Mouse (Mus musculus) heart, postnatal 14 days (tissue): Measurements from ENCODE around the gene Myo1d. TPM values are rescaled to one million over a fixed set of nuclear protein-coding genes. Genes with fewer than 3 reads are reported as not detected.

Source experiments
- DNase-seq, 2 experiments: peaks; one replicate each; pipeline ENCODE4 v3.0.0; 2021 to 2022
- intact Hi-C: fragments of 180-260 bp; cut with DNase I; formaldehyde crosslinking; loops from one replicate; pipeline ENCODE4 v1.15.1; 2025
- total RNA-seq, 2 experiments: library from RNA; stranded (reverse); gene quantifications; 2 replicates each; pipeline ENCODE4 v1.2.3; 2021

Gene Myo1d
- total RNA-seq, 2 experiments from 2014 or later = 13.0 to 14.6 TPM

- intact Hi-C loops = loop anchor here (5.0 kb wide), 1 partner anchor 88 kb away; the partner anchor contains the start of gene Cdk5r1
- peak in 1 of 2 experiments; percentile 36 for DNase-seq
Measured at GRCm38 (mm10) chr11:80564975-80565965, 214.6 kb downstream of the Myo1d start.

- DNase-seq = peak in 1 of 2 experiments; percentile 18
- intact Hi-C loops = loop anchor here (5.0 kb wide), 1 partner anchor 85 kb away; the partner anchor contains the start of gene Cdk5r1
Measured at GRCm38 (mm10) chr11:80562479-80562878, 217.3 kb downstream of the Myo1d start.

- intact Hi-C loops = loop anchor here (5.0 kb wide), 1 partner anchor 83 kb away; the partner anchor contains the start of gene Cdk5r1
- DNase-seq = no peak
Measured at GRCm38 (mm10) chr11:80560770-80561169, 219.1 kb downstream of the Myo1d start.

- intact Hi-C loops = no loop called here
- no peak for DNase-seq
Measured at GRCm38 (mm10) chr11:80555416-80555815, 224.4 kb downstream of the Myo1d start.

- intact Hi-C loops = no loop called here
- no peak for DNase-seq
Measured at GRCm38 (mm10) chr11:80553046-80553445, 226.8 kb downstream of the Myo1d start.

GRCm38 (mm10) chr11:80551634-80552033 is 228.2 kb downstream of the Myo1d start:
- no peak for DNase-seq
- intact Hi-C loops = no loop called here

GRCm38 (mm10) chr11:80550264-80550663 is 229.6 kb downstream of the Myo1d start:
- intact Hi-C loops = no loop called here
- DNase-seq = no peak

GRCm38 (mm10) chr11:80549854-80550253 is 230.0 kb downstream of the Myo1d start:
- no peak for DNase-seq
- intact Hi-C loops = no loop called here

- DNase-seq = no peak
- intact Hi-C loops = no loop called here
Measured at GRCm38 (mm10) chr11:80546233-80546632, 233.6 kb downstream of the Myo1d start.

GRCm38 (mm10) chr11:80539056-80539455 is 240.8 kb downstream of the Myo1d start:
- DNase-seq = no peak
- intact Hi-C loops = no loop called here

- DNase-seq = no peak
- intact Hi-C loops = no loop called here
Measured at GRCm38 (mm10) chr11:80532966-80533365, 246.9 kb downstream of the Myo1d start.

GRCm38 (mm10) chr11:80529149-80529548 is 250.7 kb downstream of the Myo1d start:
- intact Hi-C loops = no loop called here
- DNase-seq = no peak

GRCm38 (mm10) chr11:80527697-80528096 is 252.1 kb downstream of the Myo1d start:
- intact Hi-C loops = no loop called here
- DNase-seq = no peak

GRCm38 (mm10) chr11:80524213-80524612 is 255.6 kb downstream of the Myo1d start:
- intact Hi-C loops = loop anchor here (5.0 kb wide), 1 partner anchor 47 kb away; the partner anchor contains the start of gene Cdk5r1
- DNase-seq = no peak

- intact Hi-C loops = loop anchor here (5.0 kb wide), 1 partner anchor 46 kb away; the partner anchor contains the start of gene Cdk5r1
- DNase-seq = peak in 1 of 2 experiments; percentile 23
Measured at GRCm38 (mm10) chr11:80523410-80523809, 256.4 kb downstream of the Myo1d start.

- intact Hi-C loops = loop anchor here (5.0 kb wide), 1 partner anchor 46 kb away; the partner anchor contains the start of gene Cdk5r1
- peak in 1 of 2 experiments; percentile 29 for DNase-seq
Measured at GRCm38 (mm10) chr11:80522852-80523251, 257.0 kb downstream of the Myo1d start.

GRCm38 (mm10) chr11:80521148-80521547 is 258.7 kb downstream of the Myo1d start:
- DNase-seq = no peak
- intact Hi-C loops = loop anchor here (5.0 kb wide), 1 partner anchor 44 kb away; the partner anchor contains the start of gene Cdk5r1

- no peak for DNase-seq
- intact Hi-C loops = no loop called here
Measured at GRCm38 (mm10) chr11:80518421-80519367, 261.1 kb downstream of the Myo1d start.

- no peak for DNase-seq
- intact Hi-C loops = no loop called here
Measured at GRCm38 (mm10) chr11:80515895-80516294, 263.9 kb downstream of the Myo1d start.

GRCm38 (mm10) chr11:80515346-80515745 is 264.5 kb downstream of the Myo1d start:
- DNase-seq = no peak
- intact Hi-C loops = no loop called here
